Mouse (Mus musculus): ENCODE measurements at regions not wholly inside any gene's neighbourhood (a gene's known extent, or its start where the extent isn't known, plus 50 kb on each side); places are given as distances from the start of the nearest gene placed in this dataset.

DNA sequence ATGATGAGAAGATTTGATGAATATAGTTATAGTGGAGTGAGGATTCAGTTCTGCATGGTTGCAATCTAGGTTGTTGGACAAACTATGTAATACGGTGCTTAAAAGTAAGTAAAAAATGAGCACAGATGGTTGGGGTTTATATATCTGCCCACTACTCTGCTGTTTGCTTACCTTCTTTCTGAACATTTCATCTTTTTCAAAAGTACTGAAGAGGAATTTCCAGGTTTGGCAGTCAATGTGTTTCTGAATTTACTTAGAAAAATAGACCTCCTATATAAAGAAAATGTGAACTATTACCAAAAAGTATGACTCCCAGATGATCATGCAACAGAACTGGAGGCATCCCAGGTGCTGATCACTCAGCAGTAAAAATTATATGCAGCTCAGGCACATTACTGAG is 878.3 kb downstream of the Plod2 start:
- 94% methylated on average over 1 of the region's 1 CpGs for WGBS
- Histone ChIP-seq H3K9ac (no peak overlapping the region), H3K4me3 (no peak overlapping the region), H3K4me1 (no peaks in the 10 kb centered on the region), H3K4me2 (no peak overlapping the region), H3K27ac (no peak overlapping the region), H3K9me3 (replicated peaks) (no peaks in the 10 kb centered on the region), H3K27me3 (no peaks in the 10 kb centered on the region), H3K36me3 (ENCODE audit: poor library complexity, severe bottlenecking) (no peaks in the 10 kb centered on the region)
- no peak for ATAC-seq

DNA sequence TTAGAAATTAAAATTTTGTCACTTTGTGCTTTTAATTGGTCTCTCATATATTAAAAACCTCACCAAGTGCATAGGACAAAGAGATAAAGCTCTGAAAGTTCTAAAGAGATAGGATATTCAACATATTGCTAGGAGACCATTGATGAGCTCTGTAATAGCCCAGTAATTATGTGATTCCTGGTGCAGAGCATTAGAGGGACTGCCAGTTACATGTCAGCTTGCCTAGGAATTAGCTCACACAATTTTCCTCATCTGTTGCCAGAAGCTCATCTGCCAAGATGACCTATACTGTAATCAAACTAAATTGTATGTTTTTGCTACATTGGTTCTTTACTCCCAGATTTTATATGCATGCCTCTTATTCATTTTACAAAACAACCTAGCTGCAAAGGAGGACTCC is 890.3 kb downstream of the Plod2 start:
- peak; percentile 53; the same call in 1 of the 2 replicates for ATAC-seq
- H3K4me2 ChIP-seq: no peak overlapping the region
- H3K36me3 ChIP-seq (ENCODE audit: poor library complexity, severe bottlenecking): no peaks in the 10 kb centered on the region
- no peaks in the 10 kb centered on the region for H3K9me3 ChIP-seq (replicated peaks)
- H3K4me3 ChIP-seq: no peak overlapping the region
- no peaks in the 10 kb centered on the region for H3K4me1 ChIP-seq
- no peaks in the 10 kb centered on the region for H3K27me3 ChIP-seq
- H3K9ac ChIP-seq: no peak overlapping the region
- H3K27ac ChIP-seq: no peak overlapping the region

DNA sequence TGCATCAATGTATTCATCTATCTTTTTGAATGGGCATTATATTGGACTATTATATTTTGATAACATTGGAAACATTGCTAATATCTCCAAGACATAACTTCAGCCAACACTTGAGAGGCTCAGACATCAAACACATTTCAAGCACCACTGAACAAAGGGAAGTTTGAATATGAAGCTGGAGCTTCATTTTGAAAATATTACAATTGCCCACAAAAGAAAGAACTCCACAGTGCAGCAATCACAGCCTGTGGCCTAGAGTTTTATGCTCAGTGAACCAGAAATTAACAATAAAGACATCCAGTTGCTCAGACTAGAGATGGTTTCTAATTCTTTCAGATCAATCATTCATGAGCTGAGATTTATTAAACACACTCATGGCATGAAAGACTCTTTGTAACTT is 916.7 kb downstream of the Plod2 start:
- Histone ChIP-seq H3K9ac (no peak overlapping the region), H3K9me3 (replicated peaks) (no peaks in the 10 kb centered on the region), H3K36me3 (ENCODE audit: poor library complexity, severe bottlenecking) (no peaks in the 10 kb centered on the region), H3K27ac (no peak overlapping the region), H3K4me2 (no peak overlapping the region), H3K4me3 (no peak overlapping the region), H3K27me3 (no peaks in the 10 kb centered on the region), H3K4me1 (no peaks in the 10 kb centered on the region)
- no peak for ATAC-seq
